Mouse (Mus musculus): ENCODE measurements at regions not wholly inside any gene's neighbourhood (a gene's known extent, or its start where the extent isn't known, plus 50 kb on each side); places are given as distances from the start of the nearest gene placed in this dataset.

- H3K36me3 ChIP-seq (ENCODE audit: control insufficient read depth, insufficient read depth, low read length) = no peaks in the 10 kb centered on the region
- H3K27me3 ChIP-seq (ENCODE audit: control insufficient read depth, insufficient read depth, low read length) = no peaks in the 10 kb centered on the region
Observed at GRCm38 (mm10) chr10:11660056-11660770, 317.0 kb downstream of the Epm2a start.

GRCm38 (mm10) chr10:11661660-11662250, 318.6 kb downstream of the Epm2a start:
- TF ChIP-seq POLR2A (IDR thresholded peaks at IDR 0.05; ENCODE audit: control insufficient read depth, low read depth, low read length) (no peak), CTCF (IDR thresholded peaks at IDR 0.05; ENCODE audit: control insufficient read depth, insufficient read depth, insufficient replicate concordance, low read depth, low read length) (no peak)
- Histone ChIP-seq H3K4me3 (ENCODE audit: control insufficient read depth, low read depth, low read length) (no peak overlapping the region), H3K36me3 (ENCODE audit: control insufficient read depth, insufficient read depth, low read length) (no peaks in the 10 kb centered on the region), H3K27ac (ENCODE audit: control insufficient read depth, insufficient read depth, low read depth, low read length) (no peak overlapping the region), H3K27me3 (ENCODE audit: control insufficient read depth, insufficient read depth, low read length) (no peaks in the 10 kb centered on the region), H3K4me1 (ENCODE audit: control insufficient read depth, insufficient read depth, low read length) (no peaks in the 10 kb centered on the region)

More at GRCm38 (mm10) chr10:11660056-11660770, 317.0 kb downstream of the Epm2a start:
- no peak for TF ChIP-seq POLR2A (IDR thresholded peaks at IDR 0.05; ENCODE audit: control insufficient read depth, low read depth, low read length)
- Histone ChIP-seq H3K4me3 (ENCODE audit: control insufficient read depth, low read depth, low read length) (no peak overlapping the region), H3K4me1 (ENCODE audit: control insufficient read depth, insufficient read depth, low read length) (no peaks in the 10 kb centered on the region), H3K27ac (ENCODE audit: control insufficient read depth, insufficient read depth, low read depth, low read length) (no peak overlapping the region)

GRCm38 (mm10) chr10:11709742-11710141, 366.5 kb downstream of the Epm2a start:
- no peaks in the 10 kb centered on the region for H3K4me1 ChIP-seq (ENCODE audit: control insufficient read depth, insufficient read depth, low read length)
- no peaks in the 10 kb centered on the region for H3K36me3 ChIP-seq (ENCODE audit: control insufficient read depth, insufficient read depth, low read length)
- no peak overlapping the region for H3K27ac ChIP-seq (ENCODE audit: control insufficient read depth, insufficient read depth, low read depth, low read length)
- TF ChIP-seq POLR2A (IDR thresholded peaks at IDR 0.05; ENCODE audit: control insufficient read depth, low read depth, low read length) (no peak), CTCF (IDR thresholded peaks at IDR 0.05; ENCODE audit: control insufficient read depth, insufficient read depth, insufficient replicate concordance, low read depth, low read length) (no peak)
- no peaks in the 10 kb centered on the region for H3K27me3 ChIP-seq (ENCODE audit: control insufficient read depth, insufficient read depth, low read length)
- H3K4me3 ChIP-seq (ENCODE audit: control insufficient read depth, low read depth, low read length) = no peak overlapping the region

GRCm38 (mm10) chr10:11724775-11725174, 381.6 kb downstream of the Epm2a start:
- TF ChIP-seq POLR2A (IDR thresholded peaks at IDR 0.05; ENCODE audit: control insufficient read depth, low read depth, low read length) (no peak), CTCF (IDR thresholded peaks at IDR 0.05; ENCODE audit: control insufficient read depth, insufficient read depth, insufficient replicate concordance, low read depth, low read length) (no peak)
- Histone ChIP-seq H3K27ac (ENCODE audit: control insufficient read depth, insufficient read depth, low read depth, low read length) (no peak overlapping the region), H3K4me3 (ENCODE audit: control insufficient read depth, low read depth, low read length) (no peak overlapping the region), H3K4me1 (ENCODE audit: control insufficient read depth, insufficient read depth, low read length) (no peaks in the 10 kb centered on the region), H3K27me3 (ENCODE audit: control insufficient read depth, insufficient read depth, low read length) (no peaks in the 10 kb centered on the region), H3K36me3 (ENCODE audit: control insufficient read depth, insufficient read depth, low read length) (no peaks in the 10 kb centered on the region)

GRCm38 (mm10) chr10:11729536-11729935, 386.3 kb downstream of the Epm2a start:
- Histone ChIP-seq H3K27me3 (ENCODE audit: control insufficient read depth, insufficient read depth, low read length) (no peaks in the 10 kb centered on the region), H3K36me3 (ENCODE audit: control insufficient read depth, insufficient read depth, low read length) (no peaks in the 10 kb centered on the region), H3K4me1 (ENCODE audit: control insufficient read depth, insufficient read depth, low read length) (no peaks in the 10 kb centered on the region), H3K27ac (ENCODE audit: control insufficient read depth, insufficient read depth, low read depth, low read length) (no peak overlapping the region), H3K4me3 (ENCODE audit: control insufficient read depth, low read depth, low read length) (no peak overlapping the region)
- no peak for TF ChIP-seq POLR2A (IDR thresholded peaks at IDR 0.05; ENCODE audit: control insufficient read depth, low read depth, low read length)
- TF ChIP-seq CTCF (IDR thresholded peaks at IDR 0.05; ENCODE audit: control insufficient read depth, insufficient read depth, insufficient replicate concordance, low read depth, low read length) = no peak

GRCm38 (mm10) chr10:11739574-11740368, 396.6 kb downstream of the Epm2a start:
- no peaks in the 10 kb centered on the region for H3K36me3 ChIP-seq (ENCODE audit: control insufficient read depth, insufficient read depth, low read length)
- H3K4me1 ChIP-seq (ENCODE audit: control insufficient read depth, insufficient read depth, low read length) = no peaks in the 10 kb centered on the region
- no peak overlapping the region for H3K27ac ChIP-seq (ENCODE audit: control insufficient read depth, insufficient read depth, low read depth, low read length)
- no peak for TF ChIP-seq POLR2A (IDR thresholded peaks at IDR 0.05; ENCODE audit: control insufficient read depth, low read depth, low read length)
- TF ChIP-seq CTCF (IDR thresholded peaks at IDR 0.05; ENCODE audit: control insufficient read depth, insufficient read depth, insufficient replicate concordance, low read depth, low read length) = no peak
- no peak overlapping the region for H3K4me3 ChIP-seq (ENCODE audit: control insufficient read depth, low read depth, low read length)
- H3K27me3 ChIP-seq (ENCODE audit: control insufficient read depth, insufficient read depth, low read length) = no peaks in the 10 kb centered on the region

GRCm38 (mm10) chr10:11745587-11745986, 402.4 kb downstream of the Epm2a start:
- Histone ChIP-seq H3K4me1 (ENCODE audit: control insufficient read depth, insufficient read depth, low read length) (no peaks in the 10 kb centered on the region), H3K27me3 (ENCODE audit: control insufficient read depth, insufficient read depth, low read length) (no peaks in the 10 kb centered on the region), H3K36me3 (ENCODE audit: control insufficient read depth, insufficient read depth, low read length) (no peaks in the 10 kb centered on the region), H3K27ac (ENCODE audit: control insufficient read depth, insufficient read depth, low read depth, low read length) (no peak overlapping the region), H3K4me3 (ENCODE audit: control insufficient read depth, low read depth, low read length) (no peak overlapping the region)
- TF ChIP-seq POLR2A (IDR thresholded peaks at IDR 0.05; ENCODE audit: control insufficient read depth, low read depth, low read length) (no peak), CTCF (IDR thresholded peaks at IDR 0.05; ENCODE audit: control insufficient read depth, insufficient read depth, insufficient replicate concordance, low read depth, low read length) (no peak)

Measured in testis, adult 2 months (tissue).